Mouse (Mus musculus) cerebellum, adult 11-12 months (tissue): Measurements from ENCODE around the gene A630076J17Rik.

Source experiments
- DNase-seq: peaks from one replicate; pipeline ENCODE4 v3.0.0; 2022

The A630076J17Rik gene

GRCm38 (mm10) chr3:107230527-107230926, at the start of gene A630076J17Rik:
Gene A630076J17Rik (plus strand): TSS chr3:107230614.
- no peak for DNase-seq

GRCm38 (mm10) chr3:107180860-107181259, 49.6 kb upstream of the A630076J17Rik start:
- no peak for DNase-seq

DNA sequence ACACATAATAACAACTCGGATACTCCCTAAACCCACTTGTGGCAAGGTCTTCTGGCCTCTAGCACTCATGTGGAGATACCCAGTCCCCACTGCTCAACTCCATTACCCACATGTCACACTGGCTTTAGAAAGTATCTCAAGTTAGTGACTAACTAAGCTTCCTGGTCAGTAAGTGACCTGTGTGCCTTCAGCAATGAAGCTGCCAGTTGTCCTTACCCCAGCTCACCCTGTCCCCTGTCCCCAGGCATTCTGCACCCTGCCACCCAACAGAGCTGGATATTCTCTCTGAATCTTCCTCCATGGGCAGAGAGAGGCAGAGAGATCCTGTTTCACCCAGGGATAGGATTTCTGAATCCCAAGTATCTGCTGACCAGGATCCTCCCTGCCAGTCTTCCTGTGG, 47.7 kb upstream of the A630076J17Rik start, which contains the start of gene Kcna10:
Gene Kcna10 (plus strand): TSS at position 301 of the 400 bp plus-strand sequence.
- DNase-seq = no peak

DNA sequence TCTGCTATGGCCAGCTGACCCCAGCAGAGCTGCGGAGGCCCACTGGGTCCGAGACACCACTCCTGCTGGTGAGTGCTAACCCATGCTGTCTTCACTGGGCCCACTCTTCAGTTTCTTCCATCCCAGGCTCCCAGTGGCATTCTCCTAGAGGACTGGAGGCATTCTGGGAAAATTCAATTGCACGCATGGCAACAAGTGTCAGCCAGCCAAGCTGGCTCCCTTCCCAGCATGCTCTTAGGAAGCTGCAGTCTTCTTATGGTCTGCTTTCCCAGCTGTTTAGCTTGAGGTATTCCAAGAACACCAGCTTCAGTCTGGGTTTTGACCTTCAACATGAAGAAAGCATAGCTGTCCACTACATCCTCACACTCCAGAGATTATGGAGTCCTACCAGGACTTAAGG, 47.2 kb upstream of the A630076J17Rik start:
- no peak for DNase-seq

GRCm38 (mm10) chr3:107185597-107185996, 44.8 kb upstream of the A630076J17Rik start:
- DNase-seq = no peak

- DNase-seq = no peak
These were observed 43.4 kb upstream of the A630076J17Rik start for GRCm38 (mm10) chr3:107187022-107187421.

DNA sequence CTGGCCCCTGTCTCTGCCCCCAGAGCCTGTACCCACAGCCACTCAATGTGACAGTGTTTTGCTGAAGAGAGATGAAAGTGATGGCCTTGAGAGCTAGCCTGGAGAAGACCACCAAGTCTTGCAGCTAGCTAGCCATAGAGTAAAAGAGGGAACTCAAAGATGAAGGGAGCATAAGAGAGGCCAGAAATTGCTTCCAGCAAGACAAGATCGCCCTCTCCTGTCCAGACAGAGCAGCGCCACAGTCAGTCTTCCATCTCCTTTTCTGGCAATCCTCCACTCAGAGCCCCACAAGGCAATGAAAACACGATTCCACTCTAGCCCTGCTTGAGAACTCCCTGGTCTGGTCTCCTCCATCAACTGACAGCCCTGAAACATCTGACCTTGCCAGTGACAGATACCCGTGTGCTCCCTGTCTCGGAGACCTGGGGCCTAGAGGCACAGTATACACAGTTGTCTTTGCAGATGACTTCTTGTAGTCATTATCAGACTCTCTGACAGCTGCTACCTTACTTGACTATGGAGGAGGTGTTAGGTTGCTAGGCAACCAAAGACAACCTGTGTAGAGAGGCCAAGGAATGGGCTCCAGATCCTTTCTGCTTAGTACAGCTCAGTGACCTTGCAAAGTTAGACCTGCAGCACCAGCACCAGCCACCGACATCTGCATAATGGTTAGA, 42.1 kb upstream of the A630076J17Rik start:
- peak; percentile 73 for DNase-seq

- no peak for DNase-seq
These were observed 28.9 kb upstream of the A630076J17Rik start for GRCm38 (mm10) chr3:107201310-107202180.

DNA sequence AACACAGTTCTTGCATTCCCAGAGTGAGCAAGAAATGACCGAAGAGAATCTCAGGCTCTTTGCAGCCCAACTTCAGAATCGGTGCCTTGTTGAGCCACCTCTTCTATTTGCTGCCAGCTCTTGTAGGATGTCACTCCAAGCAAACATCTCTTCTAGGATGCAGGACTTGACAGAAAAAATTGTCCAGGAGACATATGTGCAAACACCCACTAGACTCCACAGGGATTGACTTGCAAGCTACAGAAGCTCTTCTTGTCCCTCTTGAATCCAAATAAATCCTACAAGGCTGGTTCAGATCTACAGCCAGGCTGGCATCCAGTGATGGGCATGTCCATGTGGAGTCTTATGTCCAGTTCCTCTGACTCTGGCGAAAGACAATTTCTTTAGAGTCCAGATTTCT, 26.0 kb upstream of the A630076J17Rik start:
- DNase-seq = no peak

GRCm38 (mm10) chr3:107205170-107205569, 25.2 kb upstream of the A630076J17Rik start:
- no peak for DNase-seq

GRCm38 (mm10) chr3:107205994-107206393, 24.4 kb upstream of the A630076J17Rik start:
- peak; percentile 42 for DNase-seq

DNA sequence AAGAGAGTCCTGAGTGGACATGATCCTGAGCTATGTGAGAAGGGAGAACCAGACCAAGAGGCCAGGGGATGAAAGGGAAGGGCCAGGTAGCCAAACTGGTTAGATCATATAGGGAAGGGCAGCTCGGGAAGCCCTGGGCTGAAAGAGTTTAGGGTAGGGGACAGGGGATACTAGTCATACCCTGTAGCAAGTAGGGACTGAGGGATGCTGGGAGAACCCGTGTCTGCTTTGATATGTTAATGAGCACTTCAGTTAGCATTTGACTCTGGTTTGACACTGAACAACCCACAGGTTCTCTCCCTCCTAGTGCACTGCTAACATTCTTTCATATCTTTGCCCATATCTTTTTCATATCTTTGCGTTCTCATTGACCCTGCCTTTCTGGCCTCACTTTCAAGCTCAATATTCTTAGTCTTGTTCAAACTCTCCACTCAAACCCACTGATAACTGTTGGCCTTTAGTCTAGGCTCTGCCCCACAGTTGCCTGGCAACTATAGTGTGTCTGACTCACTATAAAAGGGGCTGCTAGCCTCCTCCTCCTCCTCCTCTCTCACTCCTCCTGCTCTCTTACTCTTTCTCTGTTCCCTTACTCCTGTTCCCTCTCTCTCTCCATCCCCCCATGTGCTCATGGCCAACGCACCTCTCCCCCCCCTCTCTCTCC, 23.8 kb upstream of the A630076J17Rik start:
- DNase-seq = no peak

DNA sequence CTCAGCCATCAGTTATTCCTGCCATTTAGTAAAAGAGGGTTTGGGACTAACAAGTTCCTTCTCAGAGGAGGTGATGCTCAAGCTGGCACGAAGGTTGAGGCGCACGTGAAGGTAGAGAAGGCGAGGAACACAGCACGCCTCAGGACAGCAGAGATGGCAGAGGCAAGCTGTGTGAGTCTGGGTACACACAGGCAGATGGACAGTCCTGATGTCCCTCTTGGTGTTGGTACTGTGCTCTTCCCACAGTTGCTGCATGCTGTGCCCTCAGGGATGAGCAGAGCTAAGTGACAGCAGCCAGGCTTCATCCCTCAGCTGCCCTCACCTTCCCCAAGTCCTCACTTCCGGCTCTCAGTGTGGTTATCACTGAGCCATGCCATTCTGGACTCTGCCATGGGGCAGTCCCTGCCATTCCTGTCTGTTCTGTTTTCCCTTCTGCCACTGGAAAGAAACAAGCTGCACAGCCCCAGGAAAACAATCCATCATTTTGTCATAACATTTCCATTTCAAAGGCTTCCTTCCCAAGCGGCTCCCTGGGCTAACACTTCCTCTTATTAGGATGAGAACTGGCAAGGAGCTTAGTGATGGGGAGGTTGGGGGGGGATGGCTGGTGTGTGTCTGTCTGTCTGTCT, 22.7 kb upstream of the A630076J17Rik start:
- DNase-seq = no peak

DNA sequence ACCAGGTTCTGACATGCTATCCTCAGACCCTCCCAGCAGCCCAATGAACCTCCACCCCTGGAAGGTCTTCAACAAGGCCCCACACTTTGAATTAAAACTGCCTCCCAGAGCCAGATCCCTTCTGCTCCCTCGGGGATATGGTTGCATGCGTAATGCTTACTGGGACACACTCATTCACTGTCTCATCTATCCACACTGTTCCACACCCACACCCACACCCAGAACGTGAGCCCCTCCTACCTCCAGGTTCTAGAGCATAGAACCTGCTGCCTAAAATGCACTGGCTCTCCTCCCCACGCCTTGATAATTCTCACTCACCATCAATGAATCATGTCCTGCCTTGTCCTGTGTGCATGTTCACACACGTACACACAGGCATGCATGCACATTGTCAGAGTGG, 15.8 kb upstream of the A630076J17Rik start:
- DNase-seq = no peak

DNA sequence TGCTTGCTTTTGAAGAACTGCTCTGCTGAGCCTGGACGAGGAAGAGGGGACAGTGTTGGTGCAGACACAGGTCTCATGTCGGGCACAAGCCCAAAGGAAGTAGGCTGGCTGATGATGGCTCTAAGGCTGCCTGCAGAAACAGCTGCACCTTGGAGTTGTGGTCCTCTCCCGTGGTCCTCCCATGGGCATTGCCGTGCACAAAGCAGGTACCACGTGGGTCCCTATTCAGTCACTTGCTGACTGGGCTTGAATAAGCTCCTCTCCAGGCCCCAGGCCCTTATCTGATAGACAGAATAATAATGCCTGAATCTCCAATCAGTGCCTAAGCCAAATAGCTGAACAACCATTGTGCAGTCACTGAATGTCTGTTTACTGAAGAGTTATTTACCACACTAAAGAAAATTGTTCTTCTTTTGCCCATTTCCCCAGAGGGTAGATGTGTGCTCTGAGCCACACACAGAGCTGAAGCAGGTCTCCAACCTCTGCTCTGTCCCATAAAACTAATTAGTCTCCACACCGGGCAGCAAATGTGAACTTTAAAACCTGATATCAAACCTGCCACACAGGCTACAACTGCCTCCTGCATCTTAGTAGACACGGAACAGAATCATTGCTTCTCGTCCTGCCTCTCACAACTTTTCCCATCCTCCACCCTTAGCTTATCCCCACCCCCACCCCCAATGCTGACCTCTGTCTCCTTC, 13.9 kb upstream of the A630076J17Rik start:
- DNase-seq = no peak

GRCm38 (mm10) chr3:107217101-107217480, 13.3 kb upstream of the A630076J17Rik start:
- no peak for DNase-seq

DNA sequence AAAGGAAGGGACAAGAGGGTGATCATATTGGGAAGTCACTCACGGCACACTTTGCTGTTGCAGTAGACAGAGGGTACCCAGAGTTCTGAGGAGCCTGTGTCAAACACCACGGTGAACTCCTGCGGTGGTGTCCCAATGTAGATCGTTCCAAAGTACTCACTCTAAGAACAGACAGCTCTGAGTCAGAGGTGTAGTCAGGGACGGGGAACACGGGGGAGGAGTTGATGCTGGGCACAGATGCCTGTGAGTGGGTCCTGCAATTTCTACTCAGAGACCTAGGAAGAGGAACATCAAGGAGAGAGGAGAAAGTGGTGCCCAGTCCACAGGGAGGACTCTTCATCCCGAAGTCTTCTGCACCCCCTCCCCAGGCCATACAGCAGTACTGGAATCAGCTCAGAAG, 11.8 kb upstream of the A630076J17Rik start:
- no peak for DNase-seq

DNA sequence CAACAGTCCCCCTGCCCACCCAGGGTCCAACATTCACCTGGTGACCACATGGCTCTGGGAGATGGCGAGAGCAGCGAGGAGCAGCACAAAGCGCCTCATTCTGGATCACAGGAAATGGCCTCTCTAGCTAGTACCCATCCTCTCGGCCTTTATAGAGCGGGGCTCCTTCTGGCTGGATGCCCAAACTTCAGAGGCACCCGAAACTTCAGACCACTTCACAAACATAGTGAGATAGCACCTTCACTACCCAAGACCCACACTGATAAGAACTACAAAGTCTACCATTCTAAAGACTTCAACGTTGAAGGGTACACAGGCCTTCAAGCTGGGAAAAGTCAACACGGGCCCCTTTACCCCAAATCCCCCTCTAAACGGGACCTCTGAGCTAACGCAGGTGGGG, 8.8 kb upstream of the A630076J17Rik start, which contains the start of gene Cym:
Gene Cym (minus strand): TSS at position 125 of the 400 bp plus-strand sequence.
- DNase-seq = no peak

GRCm38 (mm10) chr3:107223230-107223629, 7.2 kb upstream of the A630076J17Rik start:
- no peak for DNase-seq

DNA sequence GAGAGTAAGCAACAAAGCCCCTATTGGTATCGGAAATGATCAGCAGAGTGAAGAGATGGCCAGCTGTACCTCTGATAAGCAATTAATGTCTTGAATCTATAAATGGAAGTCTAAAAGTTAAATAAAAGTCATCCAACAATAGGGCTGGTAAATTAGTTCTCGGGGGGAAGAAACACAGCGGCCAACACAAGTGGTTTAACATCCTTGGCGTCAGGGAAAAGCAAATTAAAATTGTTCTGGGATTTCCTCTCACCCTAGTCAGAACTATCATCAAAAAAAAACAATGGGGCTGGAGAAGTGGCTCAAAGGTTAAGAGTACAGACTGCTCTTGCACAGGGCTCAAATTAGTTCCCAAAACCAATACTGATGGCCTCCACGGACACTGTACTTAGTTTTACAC, 4.6 kb upstream of the A630076J17Rik start:
- no peak for DNase-seq

DNA sequence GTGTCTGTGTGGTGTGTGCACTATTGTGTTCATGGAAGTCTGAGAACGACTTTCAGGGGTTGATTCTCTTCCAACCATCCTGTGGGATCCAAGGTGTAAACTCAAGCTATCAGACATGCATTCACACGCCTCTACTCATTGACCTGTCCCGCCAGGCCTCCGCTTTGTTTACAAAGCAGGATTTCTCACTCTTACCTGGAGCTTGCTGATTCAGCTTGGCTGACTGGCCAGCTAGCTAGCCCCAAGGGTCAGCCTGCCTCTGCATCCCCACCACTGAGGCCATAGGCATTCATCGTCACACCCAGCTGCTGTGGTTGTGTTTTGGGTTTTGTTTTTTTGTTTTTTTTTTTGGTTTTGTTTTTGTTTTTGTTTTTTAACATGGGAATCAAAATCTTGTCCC, 1.2 kb upstream of the A630076J17Rik start:
- DNase-seq = no peak

DNA sequence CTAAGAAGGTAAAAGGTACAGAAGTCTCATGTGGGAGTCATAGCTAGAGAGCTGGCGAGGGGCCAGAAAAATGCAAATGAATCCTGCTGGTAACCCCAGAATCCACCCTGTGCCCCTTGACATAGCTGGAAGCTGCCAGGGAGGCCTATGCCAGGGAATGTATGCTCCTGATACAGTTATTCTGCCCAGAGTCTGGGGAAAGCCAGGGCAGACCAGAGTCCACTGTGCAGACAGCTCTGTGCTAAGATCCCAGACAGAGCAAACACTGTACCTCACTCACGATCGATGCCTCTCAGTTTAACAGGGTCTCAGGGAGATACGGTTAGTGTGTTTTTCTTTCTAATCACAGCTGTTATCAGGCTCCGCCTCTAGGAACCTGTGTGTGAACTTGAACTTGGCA, 592 bp upstream of the A630076J17Rik start:
- no peak for DNase-seq
